Mouse (Mus musculus): Measurements from ENCODE around the gene Cflar.

GRCm38 (mm10) chr1:58675011-58675410, 36.3 kb upstream of the Cflar start:
- TF ChIP-seq POLR2AphosphoS2 (IDR thresholded peaks at IDR 0.05; ENCODE audit: low read depth, low read length) (no peak), CTCF (conservative IDR thresholded peaks at IDR 0.05 in 1 of 2, IDR thresholded peaks at IDR 0.05 in 1 of 2; ENCODE audit: low read depth in 2 of 2, low read length in 2 of 2) (no peak), ZMIZ1 (IDR thresholded peaks at IDR 0.05; ENCODE audit: low read depth, low read length) (no peak), UBTF (IDR thresholded peaks at IDR 0.05; ENCODE audit: low read depth, low read length) (no peak), MAX (IDR thresholded peaks at IDR 0.05; ENCODE audit: low read length) (no peak)

Data from CH12.LX (cell line).